14 mouse cellular contexts compared by ENCODE assay signal in genomic region chr1:151957669-151958068, GRCm38 (mm10).
"Had no signal": no experiment of that assay in that cellular context is flagged by ENCODE, and none has a peak within 500 bp of the region (broad histone marks: within the 10 kb centered on the region; RNA-seq: fewer than 3 reads in every experiment).

No protein-coding gene starts in this region.

- H3K9me3 ChIP-seq: limb, embryonic 15.5 days; liver, embryonic 12.5 days; lung, embryonic 15.5 days; midbrain, embryonic 15.5 days; neural tube, embryonic 12.5 days had no signal

- H3K4me2 ChIP-seq: limb, embryonic 15.5 days; liver, embryonic 12.5 days; lung, embryonic 15.5 days; midbrain, embryonic 15.5 days; neural tube, embryonic 12.5 days had no signal

- H3K4me1 ChIP-seq: liver, embryonic 12.5 days had no signal

- ATAC-seq: liver, embryonic 12.5 days; midbrain, embryonic 15.5 days had no signal

- DNase-seq: kidney, adult 8-10 months; kidney, postnatal 25 days; layer of hippocampus, adult 9-11 months; layer of hippocampus, postnatal 36 days; retina, postnatal 1 day; right cerebral cortex, postnatal 4 days; spleen, adult 18-20 months; thymus, adult 2 months; thymus, postnatal 25 days had no signal

- H3K36me3 ChIP-seq: limb, embryonic 15.5 days; liver, embryonic 12.5 days; lung, embryonic 15.5 days; midbrain, embryonic 15.5 days; neural tube, embryonic 12.5 days had no signal

- H3K27me3 ChIP-seq: limb, embryonic 15.5 days; liver, embryonic 12.5 days; lung, embryonic 15.5 days; midbrain, embryonic 15.5 days; neural tube, embryonic 12.5 days had no signal

- H3K9ac ChIP-seq: limb, embryonic 15.5 days; liver, embryonic 12.5 days; lung, embryonic 15.5 days; midbrain, embryonic 15.5 days; neural tube, embryonic 12.5 days had no signal

- H3K4me3 ChIP-seq: limb, embryonic 15.5 days; liver, embryonic 12.5 days; lung, embryonic 15.5 days; midbrain, embryonic 15.5 days; neural tube, embryonic 12.5 days had no signal

- H3K27ac ChIP-seq: limb, embryonic 15.5 days; liver, embryonic 12.5 days; lung, embryonic 15.5 days; midbrain, embryonic 15.5 days; neural tube, embryonic 12.5 days had no signal
